Mouse (Mus musculus): ENCODE data around the gene Pus3.

Gene Pus3

DNA sequence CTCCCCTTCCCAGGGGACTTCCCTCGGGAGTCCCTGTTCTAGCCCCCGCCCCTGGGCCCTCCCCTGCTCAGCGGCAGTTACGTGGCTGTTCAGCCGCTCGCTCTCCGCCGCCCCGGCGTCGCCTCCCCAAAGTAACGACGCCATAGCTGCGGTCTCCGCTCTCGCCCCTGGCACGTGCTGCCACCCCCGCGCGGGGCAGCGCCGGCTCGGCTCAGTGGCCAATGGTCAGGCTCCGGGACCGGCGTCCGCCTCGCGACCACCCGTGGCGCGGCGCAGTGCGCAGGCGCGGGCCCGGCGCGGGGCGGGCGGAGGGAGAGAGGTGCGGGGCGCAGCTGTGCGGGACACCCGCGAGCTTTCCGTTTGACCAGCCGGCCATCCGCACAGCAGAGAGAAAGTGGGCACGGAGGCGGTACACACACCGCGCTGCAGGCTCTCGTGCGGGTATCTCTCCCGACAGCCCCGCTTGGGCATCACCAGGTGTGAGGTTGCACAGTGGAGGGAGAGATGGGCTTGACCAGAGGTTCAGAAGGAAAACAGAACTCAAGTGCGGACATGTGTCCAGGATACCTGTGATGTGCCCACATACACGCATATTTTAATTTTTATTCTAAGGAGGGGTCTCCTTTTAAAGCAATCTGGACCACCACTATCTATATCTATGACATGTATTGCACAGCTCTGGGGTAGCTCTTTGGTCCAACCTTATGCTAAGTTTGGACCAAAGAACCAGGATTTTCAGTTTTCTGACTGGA, at the start of gene Pus3, which contains the start of gene Ddx25:
Gene Pus3, plus strand, starts transcription at position 339 of the 752 bp plus-strand sequence.
Gene Ddx25, minus strand, starts transcription at position 272 of the 752 bp plus-strand sequence.
- no peak for DNase-seq (ENCODE audit: extremely low read depth, insufficient read length, low spot score)

DNA sequence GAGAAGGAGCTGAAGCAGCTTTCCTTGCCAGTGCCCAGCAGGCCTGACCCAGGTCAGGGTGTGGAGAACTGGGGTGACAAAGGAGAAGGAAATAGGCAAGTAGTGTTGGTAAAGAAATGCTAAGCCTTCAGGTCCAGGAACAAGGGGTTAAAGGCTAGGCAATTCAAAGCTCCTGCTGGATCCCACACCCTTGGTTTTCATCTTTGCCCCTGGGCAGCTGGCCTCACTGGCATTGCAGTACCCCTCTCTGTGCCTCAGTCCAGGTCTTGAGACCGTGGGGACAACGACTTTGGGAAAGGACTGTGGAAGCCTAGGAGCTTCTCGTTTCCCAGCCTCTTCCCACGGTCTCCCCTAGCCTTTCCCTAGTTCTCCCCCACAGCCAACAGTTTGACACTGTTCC, 44.5 kb upstream of the Pus3 start:
- no peak for DNase-seq (ENCODE audit: extremely low read depth, insufficient read length, low spot score)

DNA sequence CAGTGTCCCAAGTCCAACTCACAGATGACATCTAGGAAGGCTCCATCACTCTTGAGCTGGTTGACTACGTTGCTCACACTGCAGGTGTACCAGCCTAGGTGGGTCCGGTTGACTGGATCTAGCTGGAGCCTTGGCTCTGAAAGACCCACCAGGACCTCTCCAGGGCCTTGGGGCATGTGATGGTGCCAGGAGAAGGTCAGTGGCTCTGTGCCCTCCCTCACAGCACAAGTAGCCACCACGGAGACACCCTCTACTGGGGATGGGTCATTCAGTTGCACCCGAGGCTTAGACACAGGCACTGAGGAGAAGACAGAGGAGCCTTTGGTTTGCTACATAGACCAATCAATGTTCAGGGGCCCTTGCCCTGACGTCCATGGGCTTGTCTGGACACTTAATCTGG, 42.2 kb upstream of the Pus3 start:
- DNase-seq (ENCODE audit: extremely low read depth, insufficient read length, low spot score), result no peak

DNA sequence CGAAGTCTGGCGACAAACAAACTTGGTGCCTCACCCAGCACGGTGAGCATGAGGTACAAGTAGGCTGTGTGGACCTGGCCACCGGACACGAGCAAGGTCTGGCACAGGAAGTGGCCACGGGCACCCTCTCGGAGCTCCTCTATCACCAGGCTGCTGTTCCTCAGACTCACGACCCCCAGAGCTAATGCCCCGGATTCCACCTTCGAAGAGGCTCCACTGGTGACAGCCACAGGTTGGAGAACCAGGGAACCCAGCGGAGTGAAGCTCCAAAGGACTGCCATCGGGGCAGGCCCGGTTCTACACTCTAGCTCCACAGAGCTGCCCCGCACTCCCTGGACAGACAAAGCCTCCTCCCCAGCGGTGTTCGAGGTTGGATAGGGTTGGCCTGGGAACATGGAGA, 41.7 kb upstream of the Pus3 start:
- DNase-seq (ENCODE audit: extremely low read depth, insufficient read length, low spot score), result no peak

DNA sequence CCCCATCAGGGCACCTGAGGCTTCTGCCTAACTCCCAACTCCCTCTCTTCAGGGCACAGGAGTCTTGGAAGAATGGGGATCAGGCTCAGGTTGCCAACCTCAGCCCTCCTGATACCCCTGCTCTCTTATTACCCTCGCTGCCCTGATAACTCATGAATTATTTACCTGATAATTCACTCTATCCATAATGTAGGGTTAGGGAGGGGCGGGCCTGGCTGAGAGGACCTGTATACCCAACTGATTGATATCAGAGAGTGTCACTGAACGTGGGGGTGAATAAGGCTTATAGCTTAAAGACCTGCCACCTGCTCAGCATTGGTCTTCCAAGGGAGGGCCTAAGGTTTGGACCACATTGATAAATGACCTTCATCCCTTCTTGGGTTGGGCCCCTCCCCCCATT, 40.2 kb upstream of the Pus3 start, which contains the start of gene Gm1113:
Gene Gm1113, minus strand, starts transcription at position 101 of the 400 bp plus-strand sequence.
- no peak for DNase-seq (ENCODE audit: extremely low read depth, insufficient read length, low spot score)

DNA sequence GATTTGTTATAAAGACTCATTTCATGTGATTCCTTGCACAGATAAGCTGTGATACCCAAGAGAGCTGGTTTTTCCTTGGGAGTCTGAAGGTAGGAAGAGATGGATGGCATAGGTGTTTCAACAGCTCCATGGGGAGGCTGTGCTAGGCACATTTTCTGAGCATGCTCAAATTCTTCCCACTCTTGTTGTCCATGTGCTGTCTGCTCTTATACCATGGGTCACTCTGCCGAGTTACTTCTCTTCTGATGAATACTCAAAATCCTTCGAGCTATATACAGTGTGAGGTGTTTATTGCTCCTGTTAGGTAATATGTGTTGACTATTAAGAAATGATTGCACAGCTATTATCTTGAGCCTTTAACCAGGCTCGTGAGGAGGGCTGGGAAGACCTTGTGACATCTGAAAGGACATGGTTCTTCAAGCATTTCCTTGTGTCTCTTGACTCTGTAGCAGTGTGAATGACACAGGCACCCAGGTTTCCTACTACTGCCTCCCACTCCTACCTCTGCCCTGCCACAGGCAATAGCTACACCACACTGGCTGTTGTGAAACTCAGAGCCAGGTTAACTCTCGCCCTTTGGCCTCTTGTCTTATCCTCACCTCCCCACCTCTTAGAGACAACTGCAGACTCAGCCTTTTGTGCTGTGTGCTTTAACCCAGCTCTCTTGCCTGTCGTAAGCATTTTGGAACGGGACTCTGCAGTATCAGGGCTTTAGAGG, 37.6 kb upstream of the Pus3 start:
- no peak for DNase-seq (ENCODE audit: extremely low read depth, insufficient read length, low spot score)

DNA sequence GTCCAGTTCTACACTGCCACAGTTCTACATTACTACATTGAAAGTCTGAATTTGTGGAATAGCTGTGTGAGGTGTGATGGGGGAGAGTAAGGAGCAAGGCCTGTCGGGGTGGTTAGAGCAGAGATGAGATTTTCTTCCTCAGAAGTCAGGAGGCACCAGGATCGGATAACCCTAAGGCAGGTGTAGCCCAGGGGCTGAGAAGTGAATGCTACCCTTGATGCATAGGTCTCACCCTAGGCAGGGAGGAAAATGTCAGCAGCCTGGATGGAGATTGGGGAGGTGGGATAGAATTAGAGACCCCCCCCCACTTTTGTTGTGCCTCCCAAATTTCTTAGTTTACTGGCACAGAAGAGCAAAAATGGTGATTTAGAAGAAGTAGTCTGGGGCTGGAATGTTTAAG, 36.2 kb upstream of the Pus3 start:
- DNase-seq (ENCODE audit: extremely low read depth, insufficient read length, low spot score), result no peak

DNA sequence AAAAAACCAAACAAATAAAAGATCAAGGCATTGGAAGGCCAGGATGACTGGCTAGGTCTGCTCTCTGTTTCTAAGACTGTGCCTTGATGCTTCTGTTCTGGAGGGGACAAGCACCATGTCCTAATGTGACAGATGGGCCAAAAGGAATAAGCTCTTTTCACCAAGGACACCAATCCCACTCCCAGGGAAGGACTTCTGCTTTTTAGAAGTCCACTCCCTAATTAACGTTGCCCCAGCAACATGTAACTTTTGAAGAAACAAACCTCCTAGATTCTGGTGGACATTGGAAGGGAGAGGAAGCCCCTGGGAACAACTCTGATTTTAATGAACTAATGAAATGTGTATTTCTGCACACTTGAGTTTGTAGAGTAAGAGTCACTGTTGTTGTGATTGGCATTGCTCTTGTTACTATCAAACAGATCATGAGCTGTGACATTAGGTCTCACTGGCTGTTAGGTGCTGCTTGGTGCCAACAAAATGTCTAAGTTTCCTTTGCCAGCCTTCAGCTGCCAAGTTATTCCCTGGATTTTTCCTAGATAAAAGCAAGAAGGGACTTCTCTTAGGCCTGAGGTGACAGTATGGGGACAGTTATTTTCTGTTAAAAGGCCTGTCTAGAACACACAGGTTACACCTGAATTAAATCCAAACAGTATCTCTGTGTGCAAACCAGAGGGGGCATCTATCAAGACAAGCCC, 35.4 kb upstream of the Pus3 start:
- no peak for DNase-seq (ENCODE audit: extremely low read depth, insufficient read length, low spot score)

DNA sequence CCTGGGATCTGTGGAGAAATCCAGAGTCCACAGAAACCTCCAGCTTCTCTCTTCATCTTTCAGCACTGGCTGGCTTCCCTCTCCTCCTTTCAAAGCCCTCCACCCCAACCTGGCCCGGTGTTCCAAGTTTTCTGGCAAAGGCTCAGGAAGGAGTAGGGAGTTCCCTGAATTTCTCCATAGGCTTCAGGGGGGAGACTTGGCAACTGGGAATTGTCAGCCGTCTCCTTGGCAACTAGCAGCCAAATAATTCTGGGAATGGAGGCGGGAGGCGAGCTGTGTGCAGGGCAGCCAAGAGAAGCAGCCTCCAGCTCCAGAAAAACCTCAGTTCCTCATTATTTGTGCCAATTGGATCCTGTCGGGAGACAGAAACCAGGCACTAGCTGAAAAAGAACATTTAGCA, 34.9 kb upstream of the Pus3 start:
- peak; percentile 34 for DNase-seq (ENCODE audit: extremely low read depth, insufficient read length, low spot score)

DNA sequence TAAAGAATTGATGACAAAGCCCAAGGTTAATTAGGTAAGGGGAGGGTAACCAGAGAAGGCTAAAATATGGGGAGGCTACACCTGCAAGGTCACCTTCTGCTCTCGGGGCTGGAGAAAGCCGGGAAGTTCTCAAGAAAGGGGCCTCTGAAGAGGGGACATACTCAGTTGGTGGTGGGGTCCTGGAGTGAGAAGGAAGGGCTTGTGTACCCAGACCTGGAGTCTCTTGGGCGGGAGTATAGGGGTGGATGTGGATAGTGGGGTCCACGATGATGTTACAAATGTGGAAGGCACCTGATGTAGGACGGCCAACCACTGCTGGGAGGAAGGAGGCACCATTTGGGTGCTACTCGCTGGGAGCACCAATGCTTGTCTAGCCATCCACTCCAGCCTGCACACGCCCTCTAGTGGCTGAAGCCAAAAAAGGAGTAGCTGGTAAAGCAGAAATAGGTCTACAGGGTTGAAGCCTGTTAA, 34.4 kb upstream of the Pus3 start:
- DNase-seq (ENCODE audit: extremely low read depth, insufficient read length, low spot score), result peak; percentile 48

DNA sequence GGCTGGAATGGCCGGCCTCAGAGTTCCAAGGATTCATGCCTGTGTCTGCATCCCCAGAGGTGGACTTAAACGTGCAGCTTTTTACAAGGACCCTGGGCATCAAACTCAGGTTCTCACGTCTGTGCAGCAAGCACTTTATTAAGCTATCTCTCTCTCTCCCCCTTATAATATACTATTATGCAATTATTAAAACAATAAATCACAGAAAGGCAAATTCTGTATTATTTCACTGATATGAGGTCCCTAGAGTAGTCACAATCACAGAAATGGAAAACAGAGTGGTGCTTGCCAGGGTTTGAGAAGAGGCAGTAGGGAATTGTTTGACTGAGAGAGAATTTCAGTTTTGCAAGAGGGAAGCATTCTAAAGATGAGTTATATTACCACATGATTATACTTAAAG, 29.3 kb upstream of the Pus3 start:
- no peak for DNase-seq (ENCODE audit: extremely low read depth, insufficient read length, low spot score)

DNA sequence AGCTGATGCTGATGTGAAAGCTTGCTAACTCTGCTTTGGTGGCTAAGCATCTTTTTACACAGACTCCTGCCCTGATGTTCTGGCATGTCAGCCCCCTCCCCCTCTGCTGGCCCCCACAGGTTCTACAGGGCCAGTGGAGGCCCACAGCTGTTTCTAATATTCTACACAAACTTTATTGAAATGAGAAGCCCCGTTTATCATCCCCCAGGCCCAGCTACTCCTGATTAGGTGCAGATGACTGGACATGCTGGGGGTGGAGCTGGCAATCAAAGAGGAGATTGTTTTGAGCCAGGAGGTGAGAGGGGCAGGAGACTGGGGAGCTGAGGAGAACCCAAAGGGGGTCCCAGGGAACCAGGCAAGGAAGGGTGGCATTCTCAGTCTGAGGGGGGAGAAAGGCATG, 28.6 kb upstream of the Pus3 start:
- no peak for DNase-seq (ENCODE audit: extremely low read depth, insufficient read length, low spot score)

DNA sequence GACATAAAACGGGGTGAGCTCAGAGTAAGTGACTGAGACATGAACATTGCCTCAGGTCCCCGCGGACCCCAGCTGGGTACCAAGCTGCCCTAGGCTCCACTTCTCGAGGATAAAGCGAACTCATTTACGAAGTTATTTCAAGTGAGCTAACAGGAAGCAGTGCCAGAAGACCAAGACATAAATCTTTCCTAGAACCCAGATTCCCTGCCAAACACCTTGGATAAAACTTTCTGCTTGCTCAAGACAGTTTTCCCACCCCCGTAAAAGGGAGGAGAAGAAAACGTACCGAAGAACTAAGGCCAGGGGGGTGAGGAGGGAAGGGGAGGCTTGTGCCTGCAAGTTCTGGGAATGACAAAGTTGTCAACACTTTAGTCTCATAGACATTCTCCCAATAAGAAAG, 25.1 kb upstream of the Pus3 start:
- DNase-seq (ENCODE audit: extremely low read depth, insufficient read length, low spot score), result no peak

DNA sequence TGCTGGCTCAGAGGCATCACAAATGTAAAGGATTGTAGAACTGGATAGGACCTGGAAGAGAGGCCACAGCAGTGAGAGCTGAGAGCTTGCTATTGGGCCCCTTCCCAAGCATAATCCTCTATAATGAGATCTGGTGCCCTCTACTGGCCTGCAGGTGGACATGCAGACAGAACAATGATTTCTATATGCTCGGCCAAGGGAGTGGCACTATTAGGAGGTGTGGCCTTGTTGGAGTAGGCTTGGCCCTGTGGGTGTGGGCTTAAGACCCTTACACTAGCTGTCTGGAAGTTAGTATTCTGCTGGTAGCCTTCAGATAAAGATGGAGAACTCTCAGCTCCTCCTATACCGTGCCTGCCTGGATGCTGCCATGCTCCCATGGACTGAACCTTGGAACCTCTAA, 23.3 kb upstream of the Pus3 start:
- DNase-seq (ENCODE audit: extremely low read depth, insufficient read length, low spot score), result no peak

DNA sequence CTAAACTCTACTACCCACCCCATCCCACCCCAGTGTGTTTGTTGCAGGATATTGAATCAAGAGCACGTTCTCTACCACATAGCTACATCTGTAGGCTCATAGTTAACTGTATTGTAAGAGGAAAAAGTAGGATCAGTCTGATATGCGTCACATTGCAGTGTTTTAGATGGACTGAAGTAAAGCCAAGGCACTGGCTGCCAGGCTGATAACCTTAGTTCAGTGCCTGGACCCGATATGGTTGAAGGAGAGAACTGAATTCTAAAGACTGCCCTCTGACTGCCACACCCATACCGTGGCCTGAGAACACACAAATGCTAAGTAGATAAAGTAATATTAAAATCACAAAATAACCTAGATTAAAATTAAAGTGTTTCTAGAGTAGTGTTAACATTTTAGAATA, 22.5 kb upstream of the Pus3 start:
- no peak for DNase-seq (ENCODE audit: extremely low read depth, insufficient read length, low spot score)

DNA sequence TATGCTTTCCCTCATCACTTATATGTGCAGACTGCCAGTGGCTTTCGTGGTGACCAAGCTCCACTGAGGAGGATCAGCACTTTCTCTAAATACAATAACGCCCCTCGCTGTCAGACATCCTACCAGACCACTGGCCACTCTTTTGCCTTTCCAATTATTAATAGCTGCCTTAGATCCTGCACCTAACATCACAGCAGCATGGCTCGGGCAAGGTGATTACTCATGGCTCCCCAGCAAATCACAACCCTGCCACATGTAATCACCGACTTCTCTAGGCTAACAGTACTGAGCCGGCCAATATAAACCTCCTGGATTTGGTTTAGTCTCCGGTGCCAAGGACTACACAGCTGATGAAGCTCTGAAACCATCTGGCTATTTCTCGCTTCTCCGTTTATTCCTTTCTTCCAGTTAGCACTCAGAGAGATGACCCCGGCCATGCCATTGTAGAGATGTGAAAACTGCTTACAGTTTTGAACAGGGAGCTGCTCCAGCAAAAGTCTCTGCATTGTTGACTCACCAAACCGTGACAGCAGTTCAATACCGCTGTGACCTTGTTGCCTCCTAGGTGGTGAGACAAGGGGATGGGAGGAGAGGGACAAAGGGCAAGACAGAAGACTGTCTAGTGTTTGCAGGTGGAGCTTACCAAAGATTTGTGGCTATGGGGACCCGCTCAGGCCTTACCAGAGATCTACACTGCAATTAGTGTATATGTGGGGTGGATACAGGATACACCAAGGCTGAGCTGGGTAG, 19.2 kb upstream of the Pus3 start:
- DNase-seq (ENCODE audit: extremely low read depth, insufficient read length, low spot score), result no peak

DNA sequence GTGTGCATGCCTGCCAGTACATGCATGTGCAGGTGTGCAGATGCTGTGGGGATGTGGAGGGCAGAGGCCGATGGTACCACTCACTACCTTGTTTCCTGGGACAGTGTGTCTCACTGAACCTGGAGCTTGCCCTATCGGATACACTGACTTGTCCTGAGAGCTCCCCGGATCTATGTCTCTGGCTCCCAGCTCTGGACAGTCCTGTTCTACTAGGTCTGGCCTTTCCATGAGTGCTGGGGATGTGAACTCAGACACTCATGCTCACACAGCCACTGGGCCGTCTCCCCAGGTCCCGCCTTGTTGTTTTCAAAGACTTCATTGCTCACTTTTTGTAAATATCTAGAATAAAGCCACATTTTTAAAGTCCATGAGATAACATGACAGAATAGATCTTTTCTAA, 17.4 kb upstream of the Pus3 start:
- DNase-seq (ENCODE audit: extremely low read depth, insufficient read length, low spot score), result no peak

DNA sequence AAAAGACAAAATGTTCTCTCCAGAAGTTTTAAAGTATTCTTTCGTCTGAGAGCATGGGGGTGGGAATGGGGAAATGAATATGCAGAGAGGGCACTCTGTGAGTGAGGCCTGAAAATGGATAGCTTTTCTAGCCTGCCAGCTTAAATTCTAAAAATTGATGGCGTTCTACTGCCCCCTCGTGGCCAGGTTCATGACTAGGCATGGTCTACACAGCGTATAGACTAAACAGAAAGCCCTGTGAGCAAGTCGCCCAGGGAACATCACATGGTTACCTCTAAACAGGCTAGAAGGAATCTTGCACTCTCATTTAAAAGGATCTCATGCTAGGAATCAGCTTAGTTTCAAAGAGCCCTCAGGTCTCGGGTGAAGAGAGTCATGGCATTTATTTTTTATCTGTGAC, 16.9 kb upstream of the Pus3 start:
- no peak for DNase-seq (ENCODE audit: extremely low read depth, insufficient read length, low spot score)

DNA sequence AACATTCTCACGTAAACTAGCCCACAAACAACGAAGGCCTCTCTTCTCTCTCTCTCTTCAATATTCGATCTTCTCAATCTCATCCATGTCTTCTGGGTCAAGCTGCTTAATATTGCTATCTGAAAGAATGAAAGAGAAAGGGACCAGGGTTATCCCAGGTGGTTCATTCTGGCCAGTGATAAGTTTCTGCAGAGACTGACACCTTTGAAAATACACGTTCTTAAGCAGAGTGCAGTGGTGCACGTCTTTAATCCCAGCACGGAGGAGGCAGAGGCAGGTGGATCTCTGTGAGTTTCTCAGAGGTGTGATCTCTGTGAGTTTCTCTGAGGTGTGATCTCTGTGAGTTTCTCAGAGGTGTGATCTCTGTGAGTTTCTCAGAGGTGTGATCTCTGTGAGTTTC, 16.5 kb upstream of the Pus3 start:
- DNase-seq (ENCODE audit: extremely low read depth, insufficient read length, low spot score), result no peak

DNA sequence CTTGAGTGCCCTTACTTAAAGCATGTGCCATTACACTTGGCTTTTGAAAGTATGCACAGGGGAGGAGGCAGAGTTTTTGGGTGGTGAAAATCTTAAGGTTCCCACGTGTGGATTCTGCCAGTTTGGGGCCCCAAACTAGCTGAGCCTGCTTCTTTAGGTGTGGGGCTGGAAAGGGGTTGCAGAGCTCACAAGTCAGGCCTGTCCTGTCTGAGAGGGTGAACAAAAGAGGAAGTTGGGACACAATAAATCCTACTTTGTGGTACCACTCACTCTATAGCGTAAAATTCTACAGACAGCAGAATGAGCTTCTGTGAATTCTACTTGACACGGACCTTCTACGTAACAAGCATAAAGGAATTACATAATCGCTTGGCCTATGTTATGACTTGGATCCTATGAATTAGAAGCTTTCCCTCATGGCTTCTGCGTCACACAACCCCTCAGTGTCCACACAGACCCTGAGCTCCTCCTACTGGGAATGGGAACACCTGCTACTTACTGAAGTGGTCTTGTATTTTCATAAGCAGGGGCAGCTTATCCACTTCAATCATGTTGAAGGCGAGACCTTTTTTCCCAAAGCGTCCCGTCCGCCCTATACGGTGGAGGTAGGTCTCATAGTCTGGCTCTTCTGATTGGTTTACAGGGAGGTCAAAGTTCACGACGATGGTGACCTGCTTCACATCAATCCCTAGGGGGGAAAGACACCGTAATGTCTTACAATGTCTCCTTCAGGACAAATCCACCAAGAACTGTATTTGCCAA, 15.1 kb upstream of the Pus3 start:
- no peak for DNase-seq (ENCODE audit: extremely low read depth, insufficient read length, low spot score)

Measured in 3134 (cell line).